Mouse (Mus musculus) neural tube, embryonic 10.5 days (tissue): ENCODE data around the gene Brox.
"Not testable (repeated sequence)": the region's sequence is repeated elsewhere in the genome, so short reads cannot be mapped to it uniquely, and the experiment has no call there.

Experiments
- DNase-seq: peaks from one replicate; pipeline ENCODE4 v3.0.0-alpha.2; 2017; ENCODE audit warnings: low spot score; ENCODE audit errors: extremely low spot score

The Brox gene

GRCm38 (mm10) chr1:183296877-183297383 lies at the start of gene Brox:
Gene Brox (minus strand): TSS chr1:183297269.
- DNase-seq = peak; percentile 98

DNA sequence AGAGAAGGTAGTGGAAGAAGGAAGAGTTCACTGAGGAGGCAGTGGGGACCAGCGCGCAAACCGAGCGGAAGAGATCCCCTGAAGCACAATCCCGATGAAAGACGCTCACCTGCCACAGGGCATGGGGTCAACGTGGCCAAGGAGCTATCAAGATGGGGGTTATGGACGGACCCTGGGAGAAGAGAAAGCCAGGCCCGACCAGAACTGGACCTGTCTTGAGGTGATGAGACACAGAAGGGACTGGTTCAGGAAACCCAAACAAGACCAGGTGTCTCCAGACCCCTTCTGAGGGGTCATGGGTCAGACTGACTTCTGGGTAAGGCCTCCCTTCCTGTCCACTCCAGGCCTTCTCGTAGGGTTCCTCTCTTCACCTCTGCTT lies 48.7 kb upstream of the Brox start:
- DNase-seq = no peak

GRCm38 (mm10) chr1:183344886-183345816 lies 48.1 kb upstream of the Brox start:
- peak; percentile 93 for DNase-seq

DNA sequence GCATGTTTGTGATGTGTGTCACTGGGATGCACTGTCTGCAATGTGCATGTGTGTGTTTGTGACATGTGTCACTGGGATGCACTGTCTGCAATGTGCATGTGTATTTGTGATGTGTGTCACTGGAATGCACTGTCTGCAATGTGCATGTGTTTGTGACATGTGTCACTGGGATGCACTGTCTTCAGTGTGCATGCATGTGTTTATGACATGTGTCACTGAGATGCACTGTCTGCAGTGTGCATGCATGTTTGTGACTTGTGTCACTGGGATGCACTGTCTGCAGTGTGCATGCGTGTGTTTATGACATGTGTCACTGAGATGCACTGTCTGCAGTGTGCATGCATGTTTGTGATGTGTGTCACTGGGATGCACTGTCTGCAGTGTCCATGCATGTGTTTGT lies 45.8 kb upstream of the Brox start:
- not testable (repeated sequence) for DNase-seq

DNA sequence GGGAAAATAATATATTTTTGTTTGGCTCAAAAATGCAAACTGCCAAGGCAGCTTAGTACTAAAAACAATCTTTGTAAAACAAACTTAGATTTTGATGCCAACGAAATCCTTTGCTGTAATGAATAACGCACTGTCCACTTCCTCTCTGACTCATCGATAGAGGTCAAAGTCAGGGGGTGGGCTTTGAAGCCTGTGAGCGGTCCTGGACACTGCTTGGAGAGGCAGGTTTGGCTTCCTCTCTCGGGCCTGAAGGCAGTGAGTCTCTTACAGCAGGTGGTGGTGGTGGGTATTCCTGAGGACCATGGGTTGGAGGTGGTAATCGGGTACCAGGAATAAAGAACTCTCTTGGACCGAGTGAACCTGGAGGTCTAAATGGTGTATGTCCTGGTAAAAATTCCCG lies 30.1 kb upstream of the Brox start:
- DNase-seq = no peak

- DNase-seq = no peak
Observed at GRCm38 (mm10) chr1:183324433-183324832, 27.4 kb upstream of the Brox start.

DNA sequence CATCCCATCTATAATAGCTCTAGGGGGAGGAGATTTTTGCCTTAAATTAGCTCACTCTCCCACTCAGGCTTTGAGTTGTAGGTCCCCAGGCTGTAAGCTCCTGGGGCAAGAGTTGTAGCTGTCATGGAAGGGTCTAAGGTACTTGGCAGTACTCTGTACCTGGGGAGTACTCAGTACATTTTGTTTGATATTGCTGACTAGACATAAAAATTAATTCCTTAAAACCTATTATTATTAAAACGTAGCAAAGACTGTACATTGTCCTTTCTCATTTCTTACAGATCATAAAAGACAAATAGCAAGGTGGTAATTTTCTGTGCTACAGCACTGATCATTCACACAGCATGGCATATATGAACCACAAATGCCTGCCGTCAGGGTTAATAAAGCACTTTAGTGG lies 26.9 kb upstream of the Brox start:
- no peak for DNase-seq

GRCm38 (mm10) chr1:183322496-183322895 lies 25.4 kb upstream of the Brox start:
- DNase-seq = not testable (repeated sequence)

- DNase-seq = no peak
Observed at GRCm38 (mm10) chr1:183320708-183321107, 23.6 kb upstream of the Brox start.

DNA sequence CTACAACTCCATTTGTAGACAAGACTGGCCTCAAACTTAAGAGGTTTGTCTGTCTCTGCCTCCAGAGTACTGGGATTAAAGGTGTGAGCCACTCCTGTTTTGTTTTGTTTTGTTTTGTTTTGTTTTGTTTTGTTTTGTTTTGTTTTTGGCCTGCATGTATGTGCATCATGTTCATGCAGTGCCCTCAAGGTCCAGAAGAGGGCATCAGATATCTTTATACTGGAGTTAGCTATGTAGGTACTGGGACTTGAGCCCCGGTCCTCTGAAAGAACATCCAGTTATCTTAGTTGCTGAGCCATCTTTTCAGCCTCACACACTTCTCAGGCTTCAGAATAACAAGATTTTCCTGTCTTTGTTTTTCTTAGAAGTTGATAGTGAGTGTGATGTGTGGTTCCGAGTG lies 18.7 kb upstream of the Brox start:
- no peak for DNase-seq

DNA sequence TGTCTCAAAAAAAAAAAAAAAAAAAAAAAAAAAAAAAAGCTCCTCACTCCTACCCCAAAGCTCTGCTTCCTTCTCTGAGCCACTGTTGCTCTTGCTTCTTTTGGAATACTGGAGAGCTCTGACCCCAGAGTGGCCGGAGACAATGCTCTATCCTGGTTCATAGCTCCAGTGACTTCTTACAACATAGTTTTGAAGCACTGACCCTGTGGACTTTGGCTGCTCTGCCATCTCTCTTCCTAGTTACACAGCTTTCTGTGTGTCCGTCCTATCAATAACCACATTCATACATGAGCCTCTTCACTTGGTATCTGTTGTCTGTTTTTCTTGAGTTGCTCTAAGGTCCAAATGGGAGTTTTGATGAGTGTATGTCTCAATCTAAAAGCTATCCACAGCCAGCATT lies 15.0 kb upstream of the Brox start:
- DNase-seq = no peak

DNA sequence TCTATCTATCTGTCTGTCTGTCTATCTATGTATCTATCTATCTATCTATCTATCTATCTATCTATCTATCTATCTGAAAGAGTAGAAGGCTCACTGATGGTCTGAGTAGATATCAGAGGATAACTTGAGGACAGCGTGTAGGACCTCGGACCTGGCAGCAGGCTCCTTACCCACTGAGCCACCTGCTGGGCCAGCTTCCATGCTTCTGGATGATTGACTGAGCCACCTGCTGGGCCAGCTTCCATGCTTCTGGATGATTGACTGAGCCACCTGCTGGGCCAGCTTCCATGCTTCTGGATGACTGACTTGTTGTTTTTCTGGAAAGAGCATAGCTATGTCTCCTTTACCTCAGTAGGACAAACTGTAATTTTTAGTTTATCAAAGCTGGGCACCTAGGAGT lies 12.5 kb upstream of the Brox start:
- DNase-seq = not testable (repeated sequence)

- DNase-seq = no peak
Observed at GRCm38 (mm10) chr1:183308476-183308875, 11.4 kb upstream of the Brox start.

- no peak for DNase-seq
Observed at GRCm38 (mm10) chr1:183307555-183307954, 10.5 kb upstream of the Brox start.

DNA sequence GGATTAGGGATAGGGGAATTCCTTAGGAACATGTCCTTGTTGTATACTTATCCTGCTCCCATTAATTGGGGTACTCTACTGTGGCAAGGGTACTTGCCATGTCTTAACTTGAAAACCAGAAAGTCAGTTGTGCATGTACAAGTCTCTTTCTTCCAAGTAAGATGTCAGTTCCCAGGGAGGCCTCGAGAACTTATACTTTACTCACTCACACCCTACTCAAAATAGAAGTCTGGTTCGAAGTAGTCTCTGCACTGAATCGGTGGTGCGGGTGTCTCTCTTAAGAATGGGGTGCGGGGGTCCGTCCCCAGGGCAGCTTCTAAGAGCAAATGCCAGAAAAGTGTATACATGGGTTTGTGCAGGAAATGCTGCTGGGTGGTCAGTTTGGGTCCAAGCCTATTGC lies 2.1 kb upstream of the Brox start:
- peak; percentile 100 for DNase-seq

- peak; percentile 58 for DNase-seq
Observed at GRCm38 (mm10) chr1:183297886-183298489, 919 bp upstream of the Brox start.

- peak; percentile 79 for DNase-seq
Observed at GRCm38 (mm10) chr1:183297473-183297885, 410 bp upstream of the Brox start.

GRCm38 (mm10) chr1:183296465-183296864 lies 604 bp downstream of the Brox start, which contains the start of gene Aida:
Gene Aida (plus strand): TSS chr1:183296590.
- DNase-seq = no peak

DNA sequence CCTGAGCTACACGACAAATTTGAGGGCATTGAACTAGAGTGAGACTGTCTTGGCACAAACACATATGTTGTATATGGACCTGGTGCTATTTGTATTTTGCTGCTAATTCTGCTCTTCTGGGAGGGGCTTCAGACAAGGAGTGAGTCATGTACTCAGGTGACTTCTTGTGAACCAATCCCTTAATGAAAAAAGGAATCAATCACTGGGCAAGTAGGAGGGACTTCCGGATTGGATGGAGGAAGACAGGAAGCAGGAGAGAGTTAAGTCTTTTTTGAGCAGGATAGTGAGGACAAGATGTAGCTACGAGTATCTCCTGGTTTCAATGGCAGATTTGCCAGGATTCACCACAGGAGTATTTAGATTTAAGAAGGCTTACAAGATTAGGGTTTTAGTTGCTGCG lies 7.5 kb downstream of the Brox start:
- no peak for DNase-seq

DNA sequence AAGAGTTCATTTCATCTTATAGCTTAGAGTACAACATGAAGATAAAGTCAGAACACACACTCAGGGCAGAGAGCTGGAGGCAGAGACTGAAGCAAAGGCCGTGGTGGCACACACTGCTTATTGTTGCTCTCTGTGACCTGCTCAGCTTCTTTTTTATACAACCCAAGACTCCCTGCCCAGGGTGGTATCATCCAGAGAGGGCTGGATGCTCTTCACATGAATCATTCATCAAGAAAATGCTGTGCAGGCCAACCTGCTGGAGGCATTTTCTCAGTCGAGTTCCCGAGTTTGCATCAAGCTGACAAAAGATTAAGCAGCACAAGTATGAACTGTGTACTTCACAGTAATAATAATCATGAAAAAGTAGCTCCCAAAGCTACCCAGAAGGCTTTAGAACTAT lies 8.7 kb downstream of the Brox start:
- no peak for DNase-seq

- no peak for DNase-seq
Observed at GRCm38 (mm10) chr1:183275763-183276162, 21.3 kb downstream of the Brox start.

DNA sequence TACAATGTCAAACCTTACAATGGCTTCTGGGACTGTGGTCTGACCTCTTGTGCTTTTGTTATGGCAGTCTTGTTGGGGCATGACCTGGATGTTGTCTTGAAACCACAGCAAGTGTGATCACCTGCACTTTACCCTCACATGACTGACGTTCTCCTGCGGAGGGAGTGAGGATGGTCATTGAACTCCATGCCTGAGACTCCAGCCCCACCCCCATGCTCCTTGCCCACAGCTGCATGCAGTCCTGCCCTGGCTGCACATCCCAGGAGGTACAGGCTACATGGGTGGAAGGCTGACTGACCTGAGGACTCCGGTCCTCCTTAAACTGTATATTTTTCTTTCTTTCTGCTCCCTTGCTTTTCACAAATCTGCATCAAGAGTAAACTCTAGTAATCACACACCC lies 22.7 kb downstream of the Brox start:
- no peak for DNase-seq
